Mouse (Mus musculus) forebrain, embryonic 13.5 days (tissue): ENCODE measurements around the gene Gm11549. TPM values are rescaled to one million over a fixed set of nuclear protein-coding genes. Genes with fewer than 3 reads are reported as not detected.

Source experiments
- ATAC-seq: fragments of 200-750 bp; cut with Nextera tagmentation; 2 replicates; pipeline ENCODE4 v1.8.0; 2017
- H3K27ac ChIP-seq: fragments of 300-500 bp; sonication (generic); 2 replicates; pipeline ENCODE4 v1.5.1; 2015; ENCODE audit warnings: inconsistent platforms, mild to moderate bottlenecking, moderate library complexity
- H3K27me3 ChIP-seq: fragments of 300-500 bp; sonication (generic); 2 replicates; pipeline ENCODE4 v1.6.1; 2015; ENCODE audit warnings: mild to moderate bottlenecking, inconsistent platforms
- H3K36me3 ChIP-seq: fragments of 300-500 bp; sonication (generic); 2 replicates; pipeline ENCODE4 v1.6.1; 2015; ENCODE audit warnings: mild to moderate bottlenecking, inconsistent platforms; ENCODE audit not compliant: poor library complexity, severe bottlenecking
- H3K4me1 ChIP-seq: fragments of 300-500 bp; sonication (generic); 2 replicates; pipeline ENCODE4 v1.6.1; 2015; ENCODE audit warnings: inconsistent platforms
- H3K4me2 ChIP-seq: fragments of 300-500 bp; sonication (generic); 2 replicates; pipeline ENCODE4 v1.6.1; 2015; ENCODE audit warnings: inconsistent platforms, mild to moderate bottlenecking, moderate library complexity
- H3K4me3 ChIP-seq: fragments of 300-500 bp; sonication (generic); 2 replicates; pipeline ENCODE4 v1.5.1; 2015; ENCODE audit warnings: mild to moderate bottlenecking, inconsistent platforms
- H3K9ac ChIP-seq: fragments of 300-500 bp; sonication (generic); 2 replicates; pipeline ENCODE4 v1.6.1; 2015; ENCODE audit warnings: mild to moderate bottlenecking, inconsistent platforms
- H3K9me3 ChIP-seq: fragments of 300-500 bp; sonication (generic); replicated peaks from 2 replicates; pipeline ENCODE4 v1.6.1; 2016; ENCODE audit warnings: inconsistent platforms
- WGBS: fragments of 180-500 bp; shearing (Covaris S2); methylation state at CpG from one replicate; pipeline ENCODE4 v1.1.7; 2015; 5-methylcytosine and 5-hydroxymethylcytosine counted together
- polyA plus RNA-seq: library from polyadenylated mRNA; unstranded; fragments of >200 nt; fragmentation: Nextera tagmentation; extraction: Ambion mirVana; gene quantifications from 2 replicates; pipeline ENCODE4 v1.2.1, GENCODE M21; 2015

Gm11549 gene
- polyA plus RNA-seq, result 0.57 and 0.63 TPM in 2 replicates

- H3K36me3 ChIP-seq, result no peaks in the 10 kb centered on the region
- H3K4me1 ChIP-seq, result peaks cover 14% of the 10 kb centered on the region
- H3K9ac ChIP-seq, result peak within 1 kb of the TSS; percentile 70
- H3K9me3 ChIP-seq, result no peaks in the 10 kb centered on the region
- WGBS, result under 1% methylated on average over 51 of the region's 51 CpGs
- peak within 1 kb of the TSS; percentile 56 for H3K4me3 ChIP-seq
- no peak within 1 kb of the TSS for H3K27ac ChIP-seq
- peaks cover 31% of the 10 kb centered on the region for H3K27me3 ChIP-seq
- ATAC-seq, result peak; percentile 67
- peak within 1 kb of the TSS; percentile 96 for H3K4me2 ChIP-seq
These were observed at the start of gene Gm11549 for GRCm38 (mm10) chr3:36521073-36522060. Gm11549 (minus strand) TSS chr3:36521813.

- Histone ChIP-seq H3K27me3 (no peaks in the 10 kb centered on the region), H3K27ac (no peak overlapping the region), H3K36me3 (peaks cover 53% of the 10 kb centered on the region), H3K9me3 (no peaks in the 10 kb centered on the region), H3K9ac (peak overlapping the region; percentile 79), H3K4me1 (peaks cover 30% of the 10 kb centered on the region), H3K4me2 (peak overlapping the region; percentile 88), H3K4me3 (peak overlapping the region; percentile 85)
- WGBS, result 83% methylated on average over 5 of the region's 5 CpGs
- no peak for ATAC-seq
These were observed 48.2 kb upstream of the Gm11549 start for GRCm38 (mm10) chr3:36569836-36570235.

- Histone ChIP-seq H3K4me2 (no peak overlapping the region), H3K27me3 (no peaks in the 10 kb centered on the region), H3K27ac (no peak overlapping the region), H3K4me1 (peaks cover under 1% of the 10 kb centered on the region; the same call in 1 of the 2 replicates), H3K9ac (no peak overlapping the region), H3K36me3 (peaks cover 86% of the 10 kb centered on the region), H3K4me3 (no peak overlapping the region), H3K9me3 (no peaks in the 10 kb centered on the region)
- ATAC-seq, result no peak
- 94% methylated on average over 3 of the region's 3 CpGs for WGBS
These were observed 42.1 kb upstream of the Gm11549 start for GRCm38 (mm10) chr3:36563666-36564065.

- Histone ChIP-seq H3K4me1 (no peaks in the 10 kb centered on the region), H3K9me3 (no peaks in the 10 kb centered on the region), H3K9ac (no peak overlapping the region), H3K27me3 (no peaks in the 10 kb centered on the region), H3K27ac (no peak overlapping the region), H3K36me3 (peaks cover 88% of the 10 kb centered on the region), H3K4me3 (no peak overlapping the region), H3K4me2 (no peak overlapping the region)
- no peak for ATAC-seq
- WGBS, result 86% methylated on average over 4 of the region's 4 CpGs
These were observed 38.0 kb upstream of the Gm11549 start for GRCm38 (mm10) chr3:36559606-36560005.

- H3K27ac ChIP-seq, result no peak overlapping the region
- 92% methylated on average over 1 of the region's 1 CpGs for WGBS
- H3K4me2 ChIP-seq, result no peak overlapping the region
- H3K9ac ChIP-seq, result no peak overlapping the region
- H3K4me1 ChIP-seq, result peaks cover 8% of the 10 kb centered on the region
- H3K4me3 ChIP-seq, result no peak overlapping the region
- peaks cover 76% of the 10 kb centered on the region for H3K36me3 ChIP-seq
- no peaks in the 10 kb centered on the region for H3K27me3 ChIP-seq
- ATAC-seq, result no peak
- H3K9me3 ChIP-seq, result no peaks in the 10 kb centered on the region
These were observed 36.0 kb upstream of the Gm11549 start for GRCm38 (mm10) chr3:36557601-36558000.

GRCm38 (mm10) chr3:36552406-36553047, 30.9 kb upstream of the Gm11549 start, which contains the start of gene Exosc9:
Exosc9 (plus strand) TSS chr3:36552606.
- H3K9me3 ChIP-seq, result no peaks in the 10 kb centered on the region
- H3K4me3 ChIP-seq, result peak within 1 kb of the TSS; percentile 87
- ATAC-seq, result peak; percentile 98
- no peaks in the 10 kb centered on the region for H3K27me3 ChIP-seq
- H3K4me2 ChIP-seq, result peak within 1 kb of the TSS; percentile 85
- H3K36me3 ChIP-seq, result peaks cover 36% of the 10 kb centered on the region
- H3K4me1 ChIP-seq, result peaks cover 20% of the 10 kb centered on the region
- peak within 1 kb of the TSS; percentile 84 for H3K9ac ChIP-seq
- WGBS, result under 1% methylated on average over 39 of the region's 39 CpGs
- peak within 1 kb of the TSS; percentile 75 for H3K27ac ChIP-seq

- Histone ChIP-seq H3K27me3 (no peaks in the 10 kb centered on the region), H3K9ac (peak overlapping the region; percentile 84), H3K4me2 (peak overlapping the region; percentile 85), H3K27ac (peak overlapping the region; percentile 75), H3K4me1 (peaks cover 20% of the 10 kb centered on the region), H3K9me3 (no peaks in the 10 kb centered on the region), H3K36me3 (peaks cover 30% of the 10 kb centered on the region), H3K4me3 (peak overlapping the region; percentile 87)
- WGBS, result 19% methylated on average over 12 of the region's 12 CpGs
- peak; percentile 65 for ATAC-seq
These were observed 30.3 kb upstream of the Gm11549 start for GRCm38 (mm10) chr3:36551851-36552384.

- no peaks in the 10 kb centered on the region for H3K27me3 ChIP-seq
- peak; percentile 36 for ATAC-seq
- H3K4me2 ChIP-seq, result peak overlapping the region; percentile 85
- H3K4me3 ChIP-seq, result peak overlapping the region; percentile 87
- H3K36me3 ChIP-seq, result peaks cover 24% of the 10 kb centered on the region
- peaks cover 20% of the 10 kb centered on the region for H3K4me1 ChIP-seq
- 5% methylated on average over 9 of the region's 9 CpGs for WGBS
- H3K9me3 ChIP-seq, result no peaks in the 10 kb centered on the region
- peak overlapping the region; percentile 84 for H3K9ac ChIP-seq
- H3K27ac ChIP-seq, result peak overlapping the region; percentile 75
These were observed 29.7 kb upstream of the Gm11549 start for GRCm38 (mm10) chr3:36551343-36551742.

- Histone ChIP-seq H3K9me3 (no peaks in the 10 kb centered on the region), H3K4me3 (no peak overlapping the region), H3K4me2 (no peak overlapping the region), H3K4me1 (no peaks in the 10 kb centered on the region), H3K36me3 (no peaks in the 10 kb centered on the region), H3K9ac (no peak overlapping the region), H3K27me3 (no peaks in the 10 kb centered on the region), H3K27ac (no peak overlapping the region)
- WGBS, result 77% methylated on average over 3 of the region's 3 CpGs
- ATAC-seq, result no peak
These were observed 23.3 kb upstream of the Gm11549 start for GRCm38 (mm10) chr3:36544961-36545360.

GRCm38 (mm10) chr3:36541399-36541798, 19.8 kb upstream of the Gm11549 start:
- Histone ChIP-seq H3K36me3 (no peaks in the 10 kb centered on the region), H3K27me3 (no peaks in the 10 kb centered on the region), H3K4me1 (no peaks in the 10 kb centered on the region), H3K4me3 (no peak overlapping the region), H3K4me2 (no peak overlapping the region), H3K27ac (no peak overlapping the region), H3K9me3 (no peaks in the 10 kb centered on the region), H3K9ac (no peak overlapping the region)
- 91% methylated on average over 2 of the region's 2 CpGs for WGBS
- ATAC-seq, result no peak

GRCm38 (mm10) chr3:36540756-36541155, 19.1 kb upstream of the Gm11549 start:
- Histone ChIP-seq H3K4me3 (no peak overlapping the region), H3K36me3 (no peaks in the 10 kb centered on the region), H3K9ac (no peak overlapping the region), H3K27me3 (no peaks in the 10 kb centered on the region), H3K27ac (no peak overlapping the region), H3K4me2 (no peak overlapping the region), H3K4me1 (no peaks in the 10 kb centered on the region), H3K9me3 (no peaks in the 10 kb centered on the region)
- 69% methylated on average over 2 of the region's 2 CpGs for WGBS
- no peak for ATAC-seq
